Mouse (Mus musculus): Measurements from ENCODE around the gene Cyp19a1.

Cyp19a1 gene

GRCm38 (mm10) chr9:54268010-54268409 is at the start of gene Cyp19a1:
Gene Cyp19a1, minus strand, starts transcription at chr9:54268110.
- DNase-seq, result no peak

DNA sequence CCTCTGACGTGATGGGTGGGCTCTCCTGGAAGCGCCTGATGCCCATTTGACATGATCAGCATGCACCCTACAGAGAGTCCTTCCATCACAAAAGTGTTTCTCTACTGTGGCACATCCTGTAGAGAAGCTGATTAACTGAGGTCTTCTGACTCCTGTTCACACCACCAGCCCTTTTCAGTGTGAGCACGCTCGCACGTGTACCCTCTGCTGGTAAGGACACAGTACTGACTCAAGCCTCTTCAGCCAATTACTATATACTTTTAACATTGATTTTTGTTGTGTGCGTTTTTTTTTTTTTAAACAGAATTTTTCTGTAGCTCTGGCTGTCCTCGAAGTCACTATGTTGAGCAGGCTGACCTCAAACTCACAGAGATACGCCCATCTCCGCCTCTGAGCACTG is 48.5 kb upstream of the Cyp19a1 start:
- DNase-seq, result no peak

DNA sequence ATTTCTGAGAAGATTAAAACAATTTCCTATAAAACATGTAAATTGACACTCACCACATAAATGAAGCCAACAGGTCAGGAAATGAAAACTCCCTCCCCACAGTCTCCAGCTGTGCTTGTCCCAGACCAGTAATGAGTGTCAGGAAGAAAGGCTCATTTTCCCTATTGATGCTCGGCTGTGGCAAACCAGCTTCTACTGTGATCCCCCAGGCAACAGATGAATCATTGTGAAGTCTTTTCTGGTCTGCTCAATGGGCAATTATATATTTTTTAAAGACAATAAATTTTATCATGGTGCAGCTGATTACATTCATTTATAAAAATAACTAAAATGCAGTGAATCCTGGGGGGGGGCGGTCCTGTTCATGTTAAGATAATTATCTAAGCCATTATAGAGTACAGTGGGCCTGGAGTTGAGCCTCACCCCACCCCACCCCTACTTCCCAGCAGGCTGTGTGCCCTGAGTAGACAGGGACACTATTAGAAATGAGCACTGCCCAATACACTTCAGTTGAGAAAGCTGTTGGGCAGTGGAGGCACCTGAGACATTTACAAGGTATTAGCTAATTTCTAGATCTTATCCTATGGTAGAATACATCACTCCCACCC is 40.9 kb upstream of the Cyp19a1 start:
- no peak for DNase-seq

DNA sequence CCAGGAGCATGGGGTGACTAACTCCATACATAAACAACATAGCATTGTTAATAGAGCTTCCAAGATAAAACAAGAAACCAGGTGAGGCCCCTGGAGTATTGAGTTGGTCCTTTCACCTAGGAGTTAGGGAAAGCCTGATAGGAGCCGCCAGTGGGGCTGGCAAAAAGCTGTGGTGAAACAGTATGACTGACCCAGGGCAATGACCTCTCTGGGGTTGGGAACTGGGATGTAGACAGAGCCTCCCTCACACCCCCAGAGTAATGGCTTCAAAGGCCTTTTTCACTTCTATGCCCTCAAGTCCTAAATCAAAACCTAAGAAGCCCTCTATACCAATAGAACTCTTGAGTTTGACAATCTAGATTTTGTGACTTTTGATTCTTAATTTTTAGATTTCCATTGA is 40.3 kb upstream of the Cyp19a1 start:
- no peak for DNase-seq

DNA sequence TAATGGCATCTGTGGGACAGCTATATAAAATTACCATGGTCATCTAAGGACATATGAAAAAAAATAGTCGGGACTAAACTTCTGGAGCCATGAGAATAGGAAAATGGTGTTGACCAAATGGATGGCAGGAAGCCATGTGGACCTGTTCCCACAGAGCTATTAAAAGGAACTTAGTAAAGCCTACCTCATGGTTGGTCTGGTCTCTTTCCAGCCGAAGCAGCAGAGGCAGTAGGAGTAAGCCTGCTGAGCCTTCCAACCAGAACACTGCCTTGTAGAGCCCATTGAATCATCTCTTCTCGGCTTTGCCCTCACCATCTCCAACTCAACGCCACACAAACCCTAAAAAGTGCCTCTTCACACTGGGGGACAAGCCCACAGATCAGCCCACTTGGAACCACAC is 33.3 kb upstream of the Cyp19a1 start:
- DNase-seq, result no peak

DNA sequence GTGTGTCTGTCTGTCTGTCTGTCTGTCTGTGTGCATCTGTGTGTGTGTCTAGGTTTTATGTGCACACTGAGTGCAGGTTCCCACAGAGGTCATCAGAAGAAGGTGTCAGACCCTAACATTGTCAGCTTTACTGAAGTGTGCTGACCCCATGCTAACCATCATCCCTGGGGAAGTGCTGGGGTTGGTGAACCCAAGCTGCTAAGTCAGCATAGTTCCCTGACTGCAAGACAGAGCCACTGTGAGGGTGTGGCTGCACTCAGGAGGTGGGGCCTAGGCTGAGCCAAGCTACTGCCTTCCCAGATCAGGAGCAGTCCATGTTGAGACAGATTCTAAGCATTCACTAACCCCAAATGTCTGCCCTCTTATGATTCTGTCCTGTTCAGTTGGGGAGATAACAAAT is 31.9 kb upstream of the Cyp19a1 start:
- DNase-seq, result peak; percentile 11

DNA sequence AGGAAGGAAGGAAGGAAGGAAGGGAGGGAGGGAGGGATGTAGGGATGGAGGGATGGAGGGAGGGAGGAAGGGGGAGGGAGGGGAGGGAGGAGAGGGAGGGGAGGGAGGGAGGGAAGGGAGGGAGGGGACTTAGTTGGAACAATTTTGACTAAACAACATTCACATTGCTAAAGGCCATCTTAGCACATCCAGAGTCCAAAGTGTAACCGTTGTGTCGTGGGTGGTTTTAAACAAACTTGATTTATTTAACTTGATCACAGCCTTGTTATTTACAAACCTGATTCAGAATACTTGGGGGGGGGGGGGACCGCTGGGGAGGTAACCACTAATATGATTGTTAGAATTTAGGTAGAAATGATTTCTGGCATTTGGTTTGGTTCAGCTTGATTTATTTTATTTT is 31.5 kb upstream of the Cyp19a1 start:
- DNase-seq, result no peak

GRCm38 (mm10) chr9:54287804-54288203 is 19.9 kb upstream of the Cyp19a1 start:
- no peak for DNase-seq

DNA sequence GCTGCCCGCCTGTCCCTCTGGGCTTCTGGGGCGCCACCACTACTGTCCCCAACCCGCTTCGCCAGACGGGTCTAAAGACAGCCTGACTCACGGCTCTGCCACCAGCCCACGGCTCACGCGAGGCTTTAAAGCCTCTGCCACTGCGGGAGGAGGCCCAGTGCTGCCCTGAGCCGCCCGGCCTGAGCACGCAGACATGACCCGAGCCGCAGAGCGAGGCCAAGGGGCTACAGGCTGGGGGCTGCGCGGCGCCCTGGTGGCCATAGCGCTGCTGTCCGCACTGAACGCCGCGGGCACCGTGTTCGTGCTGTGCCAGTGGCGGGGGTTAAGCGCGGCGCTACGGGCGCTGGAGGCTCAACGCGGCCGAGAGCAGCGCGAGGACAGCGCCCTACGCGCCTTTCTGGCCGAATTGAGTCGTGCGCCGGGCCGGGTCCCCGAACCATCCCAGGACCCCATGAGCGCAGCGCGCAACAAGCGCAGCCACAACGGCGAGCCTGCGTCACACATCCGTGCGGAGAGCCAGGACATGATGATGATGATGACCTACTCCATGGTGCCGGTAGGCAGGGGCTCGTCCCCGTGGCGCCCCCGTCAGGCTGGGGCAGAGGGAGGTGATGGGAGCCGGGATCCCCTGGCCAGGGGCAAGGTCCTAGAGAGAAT is 18.5 kb upstream of the Cyp19a1 start, which contains the start of gene Gldn:
TSS of gene Gldn (plus strand) at position 156 of the 657 bp plus-strand sequence.
- no peak for DNase-seq

DNA sequence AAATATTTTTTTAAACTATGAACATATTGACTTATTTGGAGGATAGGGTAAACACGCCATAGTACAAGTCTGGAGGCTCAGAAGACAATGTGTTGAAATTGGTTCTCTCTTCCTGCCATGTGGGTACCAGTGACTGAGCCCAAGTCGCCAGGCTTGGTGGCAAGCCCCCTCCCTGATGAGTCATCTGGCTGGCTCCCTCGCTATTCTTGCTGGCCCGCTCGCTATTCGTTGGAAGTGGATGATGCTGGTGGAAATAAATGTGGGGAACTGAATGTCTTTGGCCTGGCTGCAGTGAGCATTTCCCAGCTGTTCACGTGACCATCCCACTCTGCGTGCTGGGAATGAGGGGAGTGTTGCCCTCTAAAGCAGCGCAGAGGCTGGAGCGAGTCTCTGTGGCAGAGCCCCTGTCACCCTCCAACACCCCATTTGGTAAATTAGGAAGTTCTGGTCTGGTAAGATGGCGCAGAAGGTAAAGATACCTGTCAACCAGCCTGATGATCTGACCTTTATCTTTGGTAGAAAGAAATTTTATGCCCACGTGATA is 11.2 kb upstream of the Cyp19a1 start:
- DNase-seq, result no peak

DNA sequence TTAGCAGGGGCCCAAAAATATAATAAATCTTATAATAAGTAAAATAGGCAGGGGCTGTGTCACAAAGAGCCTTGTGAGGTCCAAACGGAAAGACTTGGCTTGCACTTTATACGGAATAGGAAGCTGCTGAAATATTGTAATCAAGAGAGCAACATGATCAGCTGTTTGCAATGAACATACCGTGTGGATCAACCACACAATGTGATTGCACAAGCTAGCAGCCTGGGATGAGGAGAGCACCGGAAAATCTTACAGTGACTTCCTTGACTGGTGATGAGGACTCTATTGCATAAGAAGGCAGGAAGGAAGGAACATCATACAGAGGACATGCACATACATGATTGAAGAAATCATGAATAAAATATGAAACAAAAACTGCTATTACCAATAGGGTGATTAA is 7.4 kb upstream of the Cyp19a1 start:
- no peak for DNase-seq

- no peak for DNase-seq
Measured at GRCm38 (mm10) chr9:54270889-54271288, 3.0 kb upstream of the Cyp19a1 start.

DNA sequence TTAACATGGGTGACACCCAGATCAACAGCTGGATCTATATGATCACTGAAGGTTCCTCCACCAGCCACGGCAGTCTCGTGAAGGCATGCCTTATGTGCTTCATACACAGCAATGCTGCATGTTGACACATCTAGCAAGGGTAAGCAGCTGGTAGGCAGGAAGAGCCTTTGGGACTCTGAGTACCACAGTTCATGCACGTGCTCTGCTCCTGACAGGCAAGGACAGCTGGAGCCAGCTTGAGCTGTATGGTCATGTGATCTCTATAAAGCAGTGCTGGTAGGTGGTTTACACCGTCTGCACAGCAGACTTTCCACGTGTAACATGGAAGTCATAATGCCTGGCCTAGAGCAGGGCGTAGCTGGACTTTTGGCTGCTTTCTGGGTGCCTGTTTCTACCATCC is 2.1 kb upstream of the Cyp19a1 start:
- no peak for DNase-seq

GRCm38 (mm10) chr9:54264754-54265153 is 3.2 kb downstream of the Cyp19a1 start:
- DNase-seq, result no peak

DNA sequence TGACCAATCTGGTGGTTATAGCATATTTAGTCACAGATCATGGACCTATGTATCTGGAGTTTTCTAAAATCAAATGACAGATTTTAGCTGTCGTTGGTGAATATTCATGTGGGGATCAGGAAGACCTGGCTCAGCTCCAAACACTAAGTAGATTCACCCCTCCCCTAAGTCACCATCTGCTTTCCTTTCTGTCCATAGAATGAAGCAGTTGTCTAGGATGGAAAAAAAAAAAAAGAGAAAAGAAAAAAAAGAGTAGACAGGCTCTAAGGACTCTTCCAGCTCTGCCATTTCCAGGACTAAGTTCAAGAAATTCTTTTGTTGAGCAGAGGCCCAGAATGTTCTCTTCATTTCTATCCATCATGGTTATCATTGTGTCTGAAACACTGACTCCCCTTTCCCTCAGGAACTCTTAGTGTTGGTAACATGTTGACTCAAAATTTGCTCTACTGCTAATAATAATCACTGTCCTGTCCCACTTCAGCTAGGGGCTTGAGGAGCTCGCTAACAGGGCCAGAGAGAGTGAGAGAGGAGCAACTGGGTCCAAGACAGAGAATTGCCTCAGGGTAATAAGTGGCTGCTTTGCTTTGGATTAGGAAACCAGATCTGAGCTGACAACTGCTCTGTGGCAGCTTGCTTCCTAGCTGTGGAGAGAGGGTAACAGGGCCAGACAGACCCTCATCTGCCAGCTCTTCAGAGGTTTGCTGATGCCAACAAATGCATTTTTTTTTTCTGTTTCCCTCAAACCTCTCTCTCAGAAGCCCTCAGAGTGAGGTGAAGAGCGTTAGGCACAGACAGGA is 22.8 kb downstream of the Cyp19a1 start:
- no peak for DNase-seq

GRCm38 (mm10) chr9:54227580-54227979 is 40.3 kb downstream of the Cyp19a1 start:
- no peak for DNase-seq

- no peak for DNase-seq
Measured at GRCm38 (mm10) chr9:54216511-54216910, 51.4 kb downstream of the Cyp19a1 start.

GRCm38 (mm10) chr9:54214881-54215280 is 53.0 kb downstream of the Cyp19a1 start:
- DNase-seq, result no peak

GRCm38 (mm10) chr9:54194790-54195189 is 73.1 kb downstream of the Cyp19a1 start:
- no peak for DNase-seq

- no peak for DNase-seq
Measured at GRCm38 (mm10) chr9:54191435-54191834, 76.5 kb downstream of the Cyp19a1 start.

GRCm38 (mm10) chr9:54182484-54182883 is 85.4 kb downstream of the Cyp19a1 start:
- no peak for DNase-seq

DNA sequence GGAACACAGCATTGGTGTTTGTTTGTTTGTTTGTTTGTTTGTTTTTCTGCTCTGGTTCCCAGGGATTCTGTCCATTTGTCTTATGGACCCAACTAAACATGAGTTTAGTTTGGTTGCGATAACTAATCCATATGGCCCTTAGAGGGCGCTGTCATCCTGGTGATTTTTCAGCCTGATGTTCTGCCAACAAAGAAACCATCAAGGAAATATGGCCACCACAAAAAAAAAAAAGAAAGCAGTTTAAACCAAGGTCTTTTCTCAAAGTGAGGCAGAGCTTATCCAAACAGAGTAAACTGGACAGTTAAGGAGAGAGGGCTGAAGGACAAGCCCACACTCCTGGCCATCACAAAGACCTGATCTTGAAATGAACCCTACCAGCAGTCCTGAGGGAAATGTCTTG is 86.6 kb downstream of the Cyp19a1 start:
- peak; percentile 44 for DNase-seq

DNA sequence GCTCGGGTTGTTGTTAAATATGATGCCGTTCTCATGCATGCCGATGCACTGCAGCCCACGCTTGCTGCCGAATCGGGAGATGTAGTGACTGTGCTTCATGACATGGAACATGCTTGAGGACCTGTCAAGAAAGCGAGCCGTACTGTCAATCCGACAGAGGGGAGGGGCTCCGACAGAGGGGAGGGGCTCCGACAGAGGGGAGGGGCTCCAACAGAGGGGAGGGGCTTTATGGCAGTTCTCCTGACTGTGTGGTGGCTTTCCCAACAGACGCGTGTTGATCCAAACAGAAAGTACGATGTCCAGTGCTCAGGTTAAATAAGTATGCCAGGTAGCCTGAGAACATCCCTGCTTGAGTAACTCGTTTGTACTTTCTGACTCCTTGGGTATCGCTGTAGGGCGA is 87.7 kb downstream of the Cyp19a1 start:
- no peak for DNase-seq

GRCm38 (mm10) chr9:54169489-54169888 is 98.4 kb downstream of the Cyp19a1 start:
- peak; percentile 5 for DNase-seq
